Mouse (Mus musculus): ENCODE data around the gene Slc4a4.
A peak's percentile ranks its signal among the peaks of the same experiment; 100 is the strongest.

Gene Slc4a4

GRCm38 (mm10) chr5:89149436-89150040, 262.9 kb downstream of the Slc4a4 start:
- peak; percentile 85 for DNase-seq (ENCODE audit: low read depth, low spot score)

GRCm38 (mm10) chr5:89151076-89151475, 264.5 kb downstream of the Slc4a4 start:
- no peak for DNase-seq (ENCODE audit: low read depth, low spot score)

- no peak for DNase-seq (ENCODE audit: low read depth, low spot score)
These were observed 284.6 kb downstream of the Slc4a4 start for GRCm38 (mm10) chr5:89171025-89171718.

- no peak for DNase-seq (ENCODE audit: low read depth, low spot score)
These were observed 303.4 kb downstream of the Slc4a4 start for GRCm38 (mm10) chr5:89190063-89190462.

GRCm38 (mm10) chr5:89194654-89195053, 308.0 kb downstream of the Slc4a4 start:
- DNase-seq (ENCODE audit: low read depth, low spot score): no peak

- no peak for DNase-seq (ENCODE audit: low read depth, low spot score)
These were observed 311.9 kb downstream of the Slc4a4 start for GRCm38 (mm10) chr5:89198501-89198900.

GRCm38 (mm10) chr5:89209973-89210703, 323.5 kb downstream of the Slc4a4 start:
- no peak for DNase-seq (ENCODE audit: low read depth, low spot score)

GRCm38 (mm10) chr5:89211057-89211456, 324.4 kb downstream of the Slc4a4 start:
- DNase-seq (ENCODE audit: low read depth, low spot score): no peak

GRCm38 (mm10) chr5:89218222-89218621, 331.6 kb downstream of the Slc4a4 start:
- no peak for DNase-seq (ENCODE audit: low read depth, low spot score)

- DNase-seq (ENCODE audit: low read depth, low spot score): no peak
These were observed 332.1 kb downstream of the Slc4a4 start for GRCm38 (mm10) chr5:89218709-89219108.

- DNase-seq (ENCODE audit: low read depth, low spot score): no peak
These were observed 335.0 kb downstream of the Slc4a4 start for GRCm38 (mm10) chr5:89221658-89222057.

- no peak for DNase-seq (ENCODE audit: low read depth, low spot score)
These were observed 336.6 kb downstream of the Slc4a4 start for GRCm38 (mm10) chr5:89223061-89223740.

GRCm38 (mm10) chr5:89223744-89224368, 337.2 kb downstream of the Slc4a4 start:
- DNase-seq (ENCODE audit: low read depth, low spot score): no peak

- no peak for DNase-seq (ENCODE audit: low read depth, low spot score)
These were observed 341.3 kb downstream of the Slc4a4 start for GRCm38 (mm10) chr5:89227948-89228347.

- DNase-seq (ENCODE audit: low read depth, low spot score): no peak
These were observed 343.0 kb downstream of the Slc4a4 start for GRCm38 (mm10) chr5:89229606-89230005.

GRCm38 (mm10) chr5:89232313-89232712, 345.7 kb downstream of the Slc4a4 start:
- DNase-seq (ENCODE audit: low read depth, low spot score): no peak

GRCm38 (mm10) chr5:89251806-89252205, 365.2 kb downstream of the Slc4a4 start:
- no peak for DNase-seq (ENCODE audit: low read depth, low spot score)

- DNase-seq (ENCODE audit: low read depth, low spot score): no peak
These were observed 373.3 kb downstream of the Slc4a4 start for GRCm38 (mm10) chr5:89259804-89260492.

- DNase-seq (ENCODE audit: low read depth, low spot score): no peak
These were observed 390.4 kb downstream of the Slc4a4 start for GRCm38 (mm10) chr5:89277049-89277448.

GRCm38 (mm10) chr5:89277616-89278015, 391.0 kb downstream of the Slc4a4 start:
- no peak for DNase-seq (ENCODE audit: low read depth, low spot score)

GRCm38 (mm10) chr5:89278309-89278708, 391.7 kb downstream of the Slc4a4 start:
- DNase-seq (ENCODE audit: low read depth, low spot score): no peak
